Mouse (Mus musculus): ENCODE results near the gene Rtkn.

Gene Rtkn

GRCm38 (mm10) chr6:83180605-83181004 is 45.3 kb downstream of the Rtkn start:
- DNase-seq = no peak

DNA sequence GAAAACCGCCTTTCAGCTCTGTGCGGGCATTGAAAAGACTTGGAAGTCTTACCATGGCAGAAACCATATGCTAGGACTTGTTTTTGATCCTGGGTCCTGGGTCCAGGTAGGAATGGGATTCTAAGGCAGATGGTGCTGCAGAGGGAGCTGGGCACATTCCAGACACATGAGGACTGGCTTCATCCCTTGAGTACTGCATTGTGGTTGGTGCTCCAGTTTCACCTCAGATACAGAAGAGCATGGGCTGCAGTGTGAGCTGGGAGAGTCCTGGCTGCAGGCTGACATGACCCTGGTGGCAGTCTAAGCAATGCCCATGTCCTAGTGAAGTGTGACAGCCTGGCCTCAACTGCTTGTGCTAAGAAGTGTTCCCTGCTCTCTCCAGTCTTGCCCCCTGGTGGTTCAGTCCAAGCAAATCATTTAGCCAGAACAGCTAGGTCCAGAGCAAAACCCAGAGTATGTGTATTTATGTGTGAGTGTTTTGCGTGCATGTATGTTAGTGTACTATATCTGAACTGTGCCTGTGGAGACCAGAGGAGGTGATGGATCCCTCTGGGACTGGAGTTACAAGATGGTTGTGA is 49.7 kb downstream of the Rtkn start:
- peak in 1 of 2 experiments; percentile 23 for DNase-seq

DNA sequence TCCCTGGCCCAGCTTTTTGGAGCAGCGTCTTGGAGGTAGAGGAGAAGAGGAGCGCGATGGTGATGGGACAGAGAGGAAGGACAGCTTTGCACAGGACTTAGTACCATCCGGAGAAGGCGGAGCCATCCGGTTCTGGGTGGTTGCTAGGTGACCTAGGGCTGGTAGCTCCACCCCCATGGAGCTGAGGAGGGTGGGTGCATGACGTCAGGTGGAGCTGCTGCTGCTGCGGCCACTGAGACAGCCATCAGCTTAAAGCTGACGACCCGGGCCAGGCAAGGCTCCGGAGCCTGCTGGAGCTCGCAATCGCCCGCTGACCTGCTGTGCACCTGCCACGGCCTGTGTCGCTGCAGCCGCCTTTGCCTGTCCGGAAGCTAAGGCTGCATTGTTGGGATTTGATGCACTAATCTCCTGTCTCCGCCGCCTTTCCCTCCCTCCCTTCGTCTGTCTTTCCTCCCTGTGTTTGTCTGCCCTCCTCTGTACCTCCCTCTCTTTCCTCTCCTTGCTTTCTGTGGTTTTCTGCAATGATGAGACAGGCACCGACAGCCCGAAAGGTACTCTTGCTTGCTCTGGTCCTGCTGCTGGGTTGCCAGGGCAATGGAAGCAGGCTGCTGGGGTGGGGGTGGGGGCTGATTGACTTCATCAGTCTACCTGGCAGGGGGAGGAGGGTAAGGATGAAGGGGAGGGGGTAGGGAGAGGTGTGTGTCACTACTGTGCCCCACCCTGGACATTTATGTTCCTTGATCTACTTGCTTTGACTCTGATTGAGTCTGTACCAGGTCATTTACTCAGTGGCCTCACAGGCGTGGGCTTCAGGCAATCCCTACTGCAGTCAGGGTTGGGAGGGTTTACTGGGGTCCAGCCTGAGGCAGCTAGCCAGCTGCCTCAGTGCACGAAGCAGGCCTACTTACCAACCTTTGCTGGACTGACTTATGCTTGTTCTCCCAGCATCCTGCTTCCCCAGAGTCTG is 50.9 kb downstream of the Rtkn start:
- peak; percentile 61 to 66 for DNase-seq

- no peak for DNase-seq
Observed at GRCm38 (mm10) chr6:83186946-83187345, 51.7 kb downstream of the Rtkn start.

DNA sequence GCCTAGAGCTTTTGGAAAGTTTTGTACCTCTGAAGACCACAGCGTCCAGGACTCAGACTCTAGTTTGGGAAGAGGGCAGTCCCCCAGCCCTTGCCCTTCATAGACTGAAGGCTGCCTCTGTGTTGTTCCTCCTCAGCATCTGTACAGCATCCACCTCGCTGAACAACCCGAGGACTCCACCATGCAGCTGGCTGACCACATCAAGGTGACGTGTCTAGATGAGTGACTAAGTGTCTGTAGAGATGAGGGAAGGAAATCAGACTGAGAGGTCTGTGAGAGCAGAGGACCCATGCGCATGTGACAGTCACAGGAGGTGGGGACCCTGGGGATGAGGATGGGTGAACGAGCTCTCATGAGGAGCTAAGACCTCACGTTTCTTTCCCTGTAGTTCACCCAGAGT is 58.3 kb downstream of the Rtkn start:
- DNase-seq = no peak

DNA sequence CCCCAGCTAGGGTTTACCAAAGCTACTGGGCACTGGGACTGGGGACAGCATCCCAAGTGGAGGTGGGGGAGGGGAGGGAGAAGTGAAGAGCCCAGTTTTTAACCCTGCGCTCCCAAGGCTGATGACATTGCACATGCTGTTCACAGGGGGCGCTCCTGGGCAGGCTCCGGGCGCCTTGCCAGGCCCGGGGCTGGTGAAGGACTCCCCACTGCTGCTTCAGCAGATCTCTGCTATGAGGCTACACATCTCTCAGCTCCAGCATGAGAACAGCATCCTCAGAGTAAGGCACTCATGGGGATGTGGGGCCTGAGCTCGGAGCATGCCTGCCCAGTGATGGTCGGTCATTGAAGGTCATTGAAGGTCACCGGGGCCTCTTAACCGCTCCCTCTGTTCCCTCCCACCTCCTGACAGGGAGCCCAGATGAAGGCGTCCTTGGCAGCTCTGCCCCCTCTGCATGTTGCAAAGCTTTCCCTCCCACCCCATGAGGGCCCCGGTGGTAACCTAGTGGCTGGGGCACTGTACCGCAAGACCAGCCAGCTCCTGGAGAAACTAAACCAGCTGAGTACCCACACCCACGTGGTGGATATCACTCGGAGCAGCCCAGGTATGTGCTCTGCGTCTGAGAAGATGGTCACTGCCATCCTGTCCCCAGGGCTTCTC is 62.2 kb downstream of the Rtkn start:
- DNase-seq = peak; percentile 63 to 67

Data from lung, postnatal 4 days (tissue).